Mouse (Mus musculus) spleen, postnatal 4 days (tissue): ENCODE results near the gene Gm4131.
"Not testable (repeated sequence)": the region's sequence is repeated elsewhere in the genome, so short reads cannot be mapped to it uniquely, and the experiment has no call there.

ENCODE experiments used
- DNase-seq, 2 experiments: peaks; one replicate each; pipeline ENCODE4 v3.0.0; 2022; ENCODE audit warnings: low spot score in 2 of 2

Gm4131 gene

GRCm38 (mm10) chr14:62566821-62567220 is at the start of gene Gm4131:
Gene Gm4131 (minus strand): TSS chr14:62566921.
- DNase-seq: not testable (repeated sequence)

DNA sequence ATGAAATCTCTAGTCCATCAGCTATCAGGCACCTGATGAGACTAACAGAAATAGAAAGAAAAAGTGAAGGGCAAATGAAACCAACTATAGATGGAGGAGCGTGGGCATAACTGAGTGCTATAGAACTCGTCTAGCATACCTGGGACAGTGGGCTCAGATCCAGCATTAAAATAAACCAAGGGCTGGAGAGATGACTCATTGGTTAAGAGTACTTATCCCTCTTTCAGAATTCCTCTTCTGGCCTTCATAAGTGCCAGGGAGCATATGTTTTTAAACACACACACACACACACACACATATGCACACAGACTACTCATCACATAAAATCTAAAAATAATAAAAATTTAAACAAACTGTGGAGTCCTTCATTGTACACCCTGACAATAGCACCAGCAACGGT is 43.2 kb upstream of the Gm4131 start:
- DNase-seq: no peak

GRCm38 (mm10) chr14:62607791-62608196 is 41.1 kb upstream of the Gm4131 start:
- DNase-seq: no peak

DNA sequence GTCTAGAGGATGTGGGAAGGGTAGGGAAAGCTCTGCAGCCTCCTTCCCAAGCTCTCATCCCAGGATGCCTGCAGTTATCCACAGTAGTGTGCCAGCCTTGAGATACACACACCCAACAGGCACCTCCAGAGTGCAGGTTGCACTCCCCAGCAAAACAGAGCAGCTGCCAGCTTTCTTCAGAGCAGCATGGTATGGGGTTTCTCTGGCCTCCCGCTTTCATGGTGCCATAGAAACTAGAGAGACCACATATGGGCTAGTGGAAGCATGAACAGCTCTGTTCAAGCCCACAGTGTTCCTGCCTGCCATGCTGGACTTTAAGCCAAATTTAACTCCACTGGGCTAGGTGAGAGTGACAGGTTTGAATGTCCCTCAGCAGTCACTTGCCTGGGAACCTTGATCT is 36.1 kb upstream of the Gm4131 start:
- DNase-seq: no peak

- no peak for DNase-seq
These were observed 35.5 kb upstream of the Gm4131 start for GRCm38 (mm10) chr14:62602271-62602670.

DNA sequence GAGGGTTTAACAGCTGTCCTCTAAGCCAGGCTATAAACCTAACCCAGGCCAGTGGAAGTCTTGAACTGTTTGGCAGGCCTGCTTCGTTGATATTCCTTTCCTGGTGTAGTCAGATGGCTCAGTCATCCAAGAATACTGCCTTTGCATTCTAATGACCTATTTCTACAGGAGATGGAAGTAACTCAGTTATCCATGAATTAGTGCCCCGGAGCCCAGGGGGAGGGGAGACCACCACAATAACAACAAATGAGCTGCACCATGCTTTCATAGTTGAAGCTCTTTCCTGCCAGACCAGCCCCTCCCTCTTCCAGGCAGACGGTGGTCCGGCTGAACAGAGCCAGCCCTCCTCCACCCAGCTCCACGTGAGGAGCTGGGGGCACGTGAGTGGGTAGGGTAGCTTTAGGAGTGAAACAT is 33.4 kb upstream of the Gm4131 start:
- DNase-seq: no peak

- DNase-seq: no peak
These were observed 18.6 kb upstream of the Gm4131 start for GRCm38 (mm10) chr14:62585338-62585737.

GRCm38 (mm10) chr14:62584637-62585036 is 17.9 kb upstream of the Gm4131 start:
- no peak for DNase-seq

- DNase-seq: no peak
These were observed 15.0 kb upstream of the Gm4131 start for GRCm38 (mm10) chr14:62581768-62582167.

DNA sequence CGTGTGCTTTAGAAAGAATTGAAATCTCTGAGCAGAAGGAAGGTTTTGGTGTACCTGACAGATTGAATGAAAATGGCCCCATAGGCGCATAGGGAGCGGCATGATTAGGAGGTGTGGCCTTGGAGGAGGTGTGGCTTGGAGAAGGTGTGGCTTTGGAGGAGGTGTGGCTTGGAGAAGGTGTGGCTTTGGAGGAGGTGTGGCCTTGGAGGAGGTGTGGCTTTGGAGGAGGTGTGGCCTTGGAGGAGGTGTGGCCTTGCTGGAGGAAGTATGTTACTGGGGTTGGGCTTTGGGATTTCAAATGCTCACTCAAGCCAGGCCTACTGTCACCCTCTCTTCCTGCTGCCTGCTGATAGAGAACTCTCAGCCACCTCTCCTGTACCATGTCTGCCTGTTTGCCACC is 14.2 kb upstream of the Gm4131 start:
- DNase-seq: no peak

GRCm38 (mm10) chr14:62575862-62576261 is 9.1 kb upstream of the Gm4131 start:
- no peak for DNase-seq

GRCm38 (mm10) chr14:62574906-62575305 is 8.2 kb upstream of the Gm4131 start:
- no peak for DNase-seq

DNA sequence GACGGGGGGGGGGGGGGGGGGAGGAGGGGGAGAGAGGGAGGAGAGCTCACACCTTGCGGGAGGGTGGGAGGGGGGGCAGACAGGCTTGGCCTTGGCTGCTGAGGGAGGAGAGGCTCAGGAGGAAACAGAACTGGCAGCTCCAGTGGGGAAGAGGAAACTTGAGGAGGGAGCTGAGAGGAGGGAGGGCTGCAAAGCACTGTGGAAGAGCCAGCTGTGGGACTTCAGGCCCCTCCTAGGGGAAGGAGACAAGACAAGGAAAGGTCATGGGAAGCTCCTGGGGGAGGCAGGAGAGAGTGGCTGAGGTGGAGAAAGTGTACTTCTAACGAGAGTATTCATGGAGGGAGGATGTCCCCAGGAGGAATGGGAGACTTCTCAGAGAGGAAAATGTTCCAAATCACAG is 6.7 kb upstream of the Gm4131 start:
- DNase-seq: no peak

DNA sequence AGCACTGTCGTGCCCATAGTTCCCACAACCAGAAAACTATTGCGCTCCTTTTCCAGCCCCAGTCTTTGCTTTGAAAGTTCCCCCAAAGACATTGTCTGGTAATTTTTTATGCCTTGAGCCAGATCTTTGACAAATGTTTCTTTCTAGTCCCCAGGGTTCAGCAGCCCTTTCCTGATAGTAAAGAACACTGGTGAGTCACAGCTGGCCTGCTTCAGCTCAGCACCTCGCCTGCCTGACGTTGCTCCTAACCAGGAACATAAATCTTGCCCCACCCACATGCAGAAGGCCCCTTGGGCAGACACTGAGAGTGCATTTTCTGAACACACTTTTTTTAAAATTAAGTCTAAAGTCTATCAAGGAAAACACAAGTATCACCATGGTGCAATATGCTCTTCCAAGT is 3.6 kb upstream of the Gm4131 start:
- no peak for DNase-seq

DNA sequence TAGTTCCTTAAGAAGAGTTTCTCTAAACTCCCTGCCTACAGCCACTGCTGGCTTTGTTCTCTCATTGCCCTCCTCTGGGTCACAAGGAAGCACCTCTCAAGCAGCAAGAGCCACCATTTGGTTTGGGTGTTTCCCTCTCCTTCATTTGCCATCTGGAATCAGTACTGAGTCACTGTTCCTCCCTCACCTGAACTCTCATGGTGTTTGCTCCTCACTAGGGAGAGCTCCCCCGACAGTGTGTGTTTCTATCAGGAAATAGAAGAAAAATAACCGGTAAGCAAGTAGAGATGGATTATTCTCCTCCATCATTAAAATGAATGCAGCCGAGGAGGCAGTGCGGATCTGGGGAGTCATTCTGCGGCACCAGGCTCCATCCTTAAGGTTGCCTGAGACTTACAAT is 2.7 kb upstream of the Gm4131 start:
- no peak for DNase-seq

GRCm38 (mm10) chr14:62563679-62564078 is 3.0 kb downstream of the Gm4131 start:
- no peak for DNase-seq

GRCm38 (mm10) chr14:62561875-62562748 is 4.6 kb downstream of the Gm4131 start:
- DNase-seq: no peak

DNA sequence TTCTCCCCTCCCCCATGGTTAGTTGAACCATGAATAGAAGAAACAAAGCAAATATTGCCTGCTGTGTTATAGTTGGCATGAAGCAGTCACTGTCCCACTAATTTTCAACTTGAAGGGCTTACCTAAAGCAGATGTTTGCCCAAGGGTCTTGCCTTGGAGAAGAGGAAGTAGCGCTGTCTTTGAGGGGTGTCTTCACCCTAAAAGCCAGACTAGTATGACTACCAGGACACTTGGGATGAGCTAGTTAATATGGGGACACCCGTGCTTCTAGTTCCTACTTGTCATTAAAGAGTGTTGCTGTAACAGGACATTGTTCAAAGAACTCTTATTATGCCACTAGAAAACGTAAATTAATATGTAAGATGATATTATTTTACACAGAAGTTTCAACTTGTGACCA is 9.6 kb downstream of the Gm4131 start:
- DNase-seq: no peak

GRCm38 (mm10) chr14:62555840-62556810 is 10.6 kb downstream of the Gm4131 start:
- no peak for DNase-seq

- DNase-seq: peak; percentile 22 to 67
These were observed 11.4 kb downstream of the Gm4131 start, which contains the start of gene Fam124a for GRCm38 (mm10) chr14:62555309-62555829. Gene Fam124a (plus strand): TSS chr14:62555737.

DNA sequence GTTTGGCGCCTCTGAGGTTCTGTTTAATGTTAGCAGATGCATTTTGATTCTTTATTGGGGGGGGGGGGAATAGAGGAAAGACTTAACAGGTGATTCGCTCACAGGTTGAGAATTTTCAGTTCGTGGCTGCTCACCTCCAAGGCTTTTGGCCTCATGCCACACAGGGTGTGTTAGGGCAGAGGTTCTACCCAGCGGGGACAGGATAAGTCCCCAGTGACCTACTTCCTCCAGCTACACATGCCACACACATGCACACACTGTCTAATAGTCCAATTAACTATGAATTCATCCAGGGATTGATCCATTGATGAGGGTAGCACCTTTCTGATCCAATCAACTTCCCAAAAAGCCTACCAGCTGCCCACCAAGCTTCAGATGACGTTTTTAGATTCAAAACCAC is 12.9 kb downstream of the Gm4131 start:
- DNase-seq: no peak

- DNase-seq: no peak
These were observed 13.9 kb downstream of the Gm4131 start for GRCm38 (mm10) chr14:62552771-62553170.
